In the genomic region with DNA sequence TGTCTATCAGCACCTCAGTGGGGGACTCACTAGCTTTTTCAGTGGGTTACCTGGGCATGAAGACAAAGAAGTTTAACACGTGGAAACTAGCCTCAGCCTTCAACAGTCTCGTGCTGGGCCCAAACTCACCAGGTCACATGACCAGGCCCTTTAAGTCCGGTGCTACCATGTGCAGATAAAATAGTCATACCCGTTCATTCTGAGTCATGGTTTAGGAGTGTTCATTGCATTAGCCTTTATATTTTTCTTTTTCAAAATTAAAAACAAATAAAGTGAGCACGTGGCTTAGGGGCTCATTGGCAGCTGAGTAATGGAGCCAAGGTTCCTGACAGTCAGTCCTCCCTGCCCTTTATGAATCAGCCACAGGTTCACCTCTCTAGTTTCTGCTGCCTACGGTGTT, we compare ENCODE assay signal across 32 mouse cellular contexts. TPM values are rescaled to one million over a fixed set of nuclear protein-coding genes. Genes with fewer than 3 reads are reported as not detected.
DNase-seq lines count a peak whose midpoint lies in the region; TF ChIP-seq lines count a peak whose summit lies in the region.
"Had no signal": no experiment of that assay in that cellular context is flagged by ENCODE, and none has a peak within 500 bp of the region (broad histone marks: within the 10 kb centered on the region; RNA-seq: fewer than 3 reads in every experiment).

No protein-coding gene starts in this region.

- H3K27me3 ChIP-seq in MEL (ENCODE audit: control insufficient read depth in 1 of 2, insufficient read depth in 2 of 2, low read length in 2 of 2): peaks cover 0 to 6% of the 10 kb centered on the region in 2 experiments; a peak in 1 of 4 replicates
- H3K27me3 ChIP-seq in myocyte (ENCODE audit: control insufficient read depth, insufficient read depth, insufficient read length): no peaks in the 10 kb centered on the region
- H3K27me3 ChIP-seq in midbrain, embryonic 10.5 days (ENCODE audit: low read depth, poor library complexity, severe bottlenecking): peaks cover 17% of the 10 kb centered on the region
- H3K27me3 ChIP-seq: embryonic facial prominence, embryonic 13.5 days; forebrain, embryonic 12.5 days; forebrain, embryonic 15.5 days; heart, embryonic 15.5 days; hindbrain, embryonic 13.5 days had no signal

- TF ChIP-seq POLR2A in MEL (IDR thresholded peaks at IDR 0.05; ENCODE audit: control insufficient read depth in 1 of 2, insufficient read depth in 1 of 2, low read depth in 1 of 2, low read length in 2 of 2, poor library complexity in 1 of 2) (no peak), myocyte (IDR thresholded peaks at IDR 0.05; ENCODE audit: insufficient read length, low read depth) (no peak)

- H3K4me1 ChIP-seq in MEL (ENCODE audit: control insufficient read depth in 1 of 2, insufficient read depth in 2 of 2, low read length in 2 of 2): no peaks in the 10 kb centered on the region
- peaks cover 22% of the 10 kb centered on the region for H3K4me1 ChIP-seq in midbrain, embryonic 10.5 days

- H3K27ac ChIP-seq in MEL (ENCODE audit: control insufficient read depth, low read depth, low read length): no peak overlapping the region
- H3K27ac ChIP-seq in midbrain, embryonic 10.5 days (replicated peaks): no peak overlapping the region
- H3K27ac ChIP-seq: embryonic facial prominence, embryonic 10.5 days; embryonic facial prominence, embryonic 13.5 days; forebrain, embryonic 12.5 days; forebrain, embryonic 15.5 days; gastrocnemius, adult 2 months; heart, embryonic 15.5 days; hindbrain, embryonic 10.5 days; hindbrain, embryonic 13.5 days had no signal

- TF ChIP-seq RAD21 in MEL (IDR thresholded peaks at IDR 0.05; ENCODE audit: low read depth, low read length): no peak

- H3K9me3 ChIP-seq in MEL (replicated peaks; ENCODE audit: insufficient read depth, low read length): no peaks in the 10 kb centered on the region
- no peaks in the 10 kb centered on the region for H3K9me3 ChIP-seq in midbrain, embryonic 10.5 days (replicated peaks)
- H3K9me3 ChIP-seq: embryonic facial prominence, embryonic 10.5 days; embryonic facial prominence, embryonic 13.5 days; forebrain, embryonic 12.5 days; forebrain, embryonic 15.5 days; G1E; heart, embryonic 15.5 days; hindbrain, embryonic 10.5 days; hindbrain, embryonic 13.5 days had no signal

- 88% methylated on average over 6 of the region's 6 CpGs for WGBS in midbrain, embryonic 10.5 days

- no peak for TF ChIP-seq CTCF in MEL (IDR thresholded peaks at IDR 0.05 in 2 of 3, conservative IDR thresholded peaks at IDR 0.05 in 1 of 3; ENCODE audit: control insufficient read depth in 1 of 3, insufficient read depth in 1 of 3, low read depth in 2 of 3, low read length in 3 of 3, poor library complexity in 1 of 3, severe bottlenecking in 1 of 3)

- no peak overlapping the region for H3K4me2 ChIP-seq in myocyte (ENCODE audit: low read depth)
- H3K4me2 ChIP-seq: embryonic facial prominence, embryonic 13.5 days; forebrain, embryonic 12.5 days; forebrain, embryonic 15.5 days; heart, embryonic 11.5 days; heart, embryonic 15.5 days; hindbrain, embryonic 13.5 days had no signal

- H3K4me3 ChIP-seq in MEL (ENCODE audit: control insufficient read depth in 1 of 2, insufficient read depth in 1 of 2, low read depth in 2 of 2, low read length in 2 of 2) (no peak overlapping the region), myocyte (no peak overlapping the region)
- H3K4me3 ChIP-seq in midbrain, embryonic 10.5 days: no peak overlapping the region
- H3K4me3 ChIP-seq: embryonic facial prominence, embryonic 10.5 days; embryonic facial prominence, embryonic 13.5 days; erythroblast, embryonic 14.5 days; forebrain, embryonic 12.5 days; forebrain, embryonic 15.5 days; gastrocnemius, adult 2 months; heart, embryonic 15.5 days; hindbrain, embryonic 10.5 days; hindbrain, embryonic 13.5 days had no signal

- H3K79me2 ChIP-seq in MEL (ENCODE audit: control insufficient read depth, insufficient read depth, low read length, poor library complexity) (no peaks in the 10 kb centered on the region), myocyte (ENCODE audit: control insufficient read depth, insufficient read depth) (peaks cover under 1% of the 10 kb centered on the region)

- DNase-seq in adrenal gland, adult 2 months: peak; percentile 51
- DNase-seq in adrenal gland, postnatal 36 days: no peak
- DNase-seq in 3T3-L1 (ENCODE audit: low read depth, low spot score) (peak; percentile 40), MEL (ENCODE audit: low read depth, low spot score) (no peak)
- no peak for DNase-seq in frontal cortex, postnatal 36 days (ENCODE audit: low spot score in 2 of 2)
- no peak for DNase-seq in B cell, adult 2 months
- DNase-seq in midbrain, embryonic 10.5 days (ENCODE audit: low spot score): no peak
- DNase-seq: adrenal gland, postnatal 10 days; cerebellum, adult 11 months; cerebellum, adult 9-11 months; embryo, embryonic 11 days; gastrocnemius, adult 2 months; gastrocnemius, postnatal 14 days; heart, postnatal 10 days; heart, postnatal 36 days had no signal

- H3K9ac ChIP-seq in MEL (ENCODE audit: control insufficient read depth, low read depth, low read length, poor library complexity, severe bottlenecking): no peak overlapping the region
- H3K9ac ChIP-seq: embryonic facial prominence, embryonic 13.5 days; forebrain, embryonic 12.5 days; forebrain, embryonic 15.5 days; heart, embryonic 15.5 days; hindbrain, embryonic 13.5 days had no signal

- TF ChIP-seq EP300 in MEL (IDR thresholded peaks at IDR 0.05; ENCODE audit: low read depth in 1 of 2, low read length in 2 of 2): no peak

- H3K36me3 ChIP-seq in MEL (ENCODE audit: control insufficient read depth in 1 of 2, insufficient read depth in 2 of 2, low read length in 2 of 2): no peaks in the 10 kb centered on the region
- no peaks in the 10 kb centered on the region for H3K36me3 ChIP-seq in myocyte (ENCODE audit: control insufficient read depth, insufficient read depth)
- no peaks in the 10 kb centered on the region for H3K36me3 ChIP-seq in midbrain, embryonic 10.5 days
- H3K36me3 ChIP-seq: embryonic facial prominence, embryonic 10.5 days; embryonic facial prominence, embryonic 13.5 days; forebrain, embryonic 12.5 days; forebrain, embryonic 15.5 days; G1E; heart, embryonic 15.5 days; hindbrain, embryonic 10.5 days; hindbrain, embryonic 13.5 days had no signal

- H3ac ChIP-seq in myocyte (ENCODE audit: control insufficient read depth, insufficient read length): no peak overlapping the region

TF ChIP-seq in MEL, 35 proteins besides CTCF, POLR2A, EP300 and RAD21:
- TF ChIP-seq MAZ (IDR thresholded peaks at IDR 0.05; ENCODE audit: low read depth, low read length) (no peak), KAT2A (conservative IDR thresholded peaks at IDR 0.05; ENCODE audit: low read depth, low read length) (no peak), USF1 (IDR thresholded peaks at IDR 0.05; ENCODE audit: low read depth, low read length) (peak; percentile 55), TCF12 (IDR thresholded peaks at IDR 0.05; ENCODE audit: low read depth, low read length) (no peak)

TF ChIP-seq in myocyte, 11 proteins besides CTCF, POLR2A, EP300 and RAD21:
- TF ChIP-seq USF1 (IDR thresholded peaks at IDR 0.05; ENCODE audit: low read depth): peak; percentile 56
- TF ChIP-seq SRF (IDR thresholded peaks at IDR 0.05; ENCODE audit: control insufficient read depth, insufficient read length, low read depth): no peak

RNA-seq across cellular contexts. Expression of gene Mras, which starts 6.4 kb away (rescaled TPM):
- 10 to 100 TPM; 61.0 to 61.1 TPM for total RNA-seq in adrenal gland, adult 2 months (2021)
- polyA plus RNA-seq in adrenal gland, adult 2 months (2012; rRNA removed): 31.4 and 33.1 TPM in 2 replicates
- total RNA-seq in adrenal gland, postnatal 36 days (2021): 10 to 100 TPM; 43.5 to 66.9 TPM
- not detected in 2 replicates for total RNA-seq in MEL (2012; rRNA removed)
- polyA plus RNA-seq in MEL (2012; ENCODE audit: insufficient read depth in 1 of 2, insufficient read length in 2 of 2, low read depth in 1 of 2, low replicate concordance in 2 of 2, missing spikeins in 1 of 2): under 1 TPM in 1 of 2 experiments, not detected in 1; 0.17 TPM
- 18.8 TPM for polyA plus RNA-seq in myocyte (2012; fragmentation: generic; extraction: Trizol)
- 8.0 and 11.7 TPM in 2 replicates for polyA plus RNA-seq in midbrain, embryonic 10.5 days (2016; fragmentation: Nextera tagmentation; extraction: Ambion mirVana)
- polyA plus RNA-seq: activated CD4-positive, CD25-positive, alpha-beta regulatory T cell, adult 4 months; erythroblast, embryonic 14.5 days had no signal

RNA-seq across cellular contexts. Expression of gene Nme9, which starts 20.5 kb away (rescaled TPM):
- not detected for total RNA-seq in adrenal gland, adult 2 months (2021)
- polyA plus RNA-seq in adrenal gland, adult 2 months (2012; rRNA removed): not detected in 2 replicates
- total RNA-seq in adrenal gland, postnatal 36 days (2021): not detected
- total RNA-seq in MEL (2012; rRNA removed): 0.52 and 0.92 TPM in 2 replicates
- polyA plus RNA-seq in MEL (2012; ENCODE audit: insufficient read depth in 1 of 2, insufficient read length in 2 of 2, low read depth in 1 of 2, low replicate concordance in 2 of 2, missing spikeins in 1 of 2) (under 1 TPM in 1 of 2 experiments, not detected in 1; 0.40 TPM), myocyte (2012; fragmentation: generic; extraction: Trizol) (not detected)
- polyA plus RNA-seq in midbrain, embryonic 10.5 days (2016; fragmentation: Nextera tagmentation; extraction: Ambion mirVana): not detected in 2 replicates
- total RNA-seq: adrenal gland, postnatal 10 days; adrenal gland, postnatal 4 days; common myeloid progenitor, adult 5-6 weeks; G1E; gastrocnemius, adult 2 months; gastrocnemius, postnatal 14 days; gastrocnemius, postnatal 4 days; heart, adult 8-10 months; heart, postnatal 10 days; heart, postnatal 36 days had no signal
- polyA plus RNA-seq: activated CD4-positive, CD25-positive, alpha-beta regulatory T cell, adult 4 months; embryonic facial prominence, embryonic 10.5 days; embryonic facial prominence, embryonic 13.5 days; erythroblast, embryonic 14.5 days; G1E; inflammation-experienced regulatory T-cells, adult 6 months had no signal

Comparison
In these comparisons a context has a peak if more than half of its experiments do, and no peak if none do; other contexts are left out.
1. DNase-seq: peak in adrenal gland, adult 2 months (single experiment) and 3T3-L1 (single experiment); none in adrenal gland, postnatal 36 days (0 of 2), MEL (single experiment), frontal cortex, postnatal 36 days (0 of 2), B cell, adult 2 months (0 of 2) and midbrain, embryonic 10.5 days (single experiment).